Mouse (Mus musculus): ENCODE results near the gene Mxra7.

Mxra7 gene

GRCm38 (mm10) chr11:116819932-116820593 lies 7.8 kb downstream of the Mxra7 start:
- no peak for DNase-seq (ENCODE audit: low read depth, low spot score)

GRCm38 (mm10) chr11:116818722-116819121 lies 9.1 kb downstream of the Mxra7 start:
- DNase-seq (ENCODE audit: low read depth, low spot score), result no peak

GRCm38 (mm10) chr11:116817567-116817966 lies 10.3 kb downstream of the Mxra7 start:
- no peak for DNase-seq (ENCODE audit: low read depth, low spot score)

- no peak for DNase-seq (ENCODE audit: low read depth, low spot score)
These were observed 11.1 kb downstream of the Mxra7 start for GRCm38 (mm10) chr11:116816769-116817168.

GRCm38 (mm10) chr11:116814884-116815415 lies 12.9 kb downstream of the Mxra7 start:
- DNase-seq (ENCODE audit: low read depth, low spot score), result no peak

GRCm38 (mm10) chr11:116814076-116814883 lies 13.6 kb downstream of the Mxra7 start:
- no peak for DNase-seq (ENCODE audit: low read depth, low spot score)

GRCm38 (mm10) chr11:116813610-116814009 lies 14.2 kb downstream of the Mxra7 start:
- DNase-seq (ENCODE audit: low read depth, low spot score), result no peak

GRCm38 (mm10) chr11:116812793-116813529 lies 14.9 kb downstream of the Mxra7 start:
- no peak for DNase-seq (ENCODE audit: low read depth, low spot score)

- DNase-seq (ENCODE audit: low read depth, low spot score), result peak; percentile 77
These were observed 16.6 kb downstream of the Mxra7 start for GRCm38 (mm10) chr11:116810983-116811901.

GRCm38 (mm10) chr11:116810528-116810927 lies 17.3 kb downstream of the Mxra7 start:
- DNase-seq (ENCODE audit: low read depth, low spot score), result no peak

- DNase-seq (ENCODE audit: low read depth, low spot score), result no peak
These were observed 18.3 kb downstream of the Mxra7 start for GRCm38 (mm10) chr11:116809520-116809919.

GRCm38 (mm10) chr11:116808811-116809395 lies 18.9 kb downstream of the Mxra7 start:
- DNase-seq (ENCODE audit: low read depth, low spot score), result no peak

GRCm38 (mm10) chr11:116807938-116808606 lies 19.8 kb downstream of the Mxra7 start:
- DNase-seq (ENCODE audit: low read depth, low spot score), result peak; percentile 73

- no peak for DNase-seq (ENCODE audit: low read depth, low spot score)
These were observed 20.3 kb downstream of the Mxra7 start for GRCm38 (mm10) chr11:116807526-116807925.

GRCm38 (mm10) chr11:116807116-116807515 lies 20.7 kb downstream of the Mxra7 start:
- peak; percentile 35 for DNase-seq (ENCODE audit: low read depth, low spot score)

GRCm38 (mm10) chr11:116806136-116807071 lies 21.4 kb downstream of the Mxra7 start:
- no peak for DNase-seq (ENCODE audit: low read depth, low spot score)

GRCm38 (mm10) chr11:116802709-116803108 lies 25.1 kb downstream of the Mxra7 start:
- no peak for DNase-seq (ENCODE audit: low read depth, low spot score)

- no peak for DNase-seq (ENCODE audit: low read depth, low spot score)
These were observed 26.7 kb downstream of the Mxra7 start for GRCm38 (mm10) chr11:116801106-116801505.

GRCm38 (mm10) chr11:116799364-116799763 lies 28.5 kb downstream of the Mxra7 start:
- DNase-seq (ENCODE audit: low read depth, low spot score), result no peak
